Mouse (Mus musculus): Measurements from ENCODE around the gene Lpar5.
"Not testable (repeated sequence)": the region's sequence is repeated elsewhere in the genome, so short reads cannot be mapped to it uniquely, and the experiment has no call there.

The Lpar5 gene

DNA sequence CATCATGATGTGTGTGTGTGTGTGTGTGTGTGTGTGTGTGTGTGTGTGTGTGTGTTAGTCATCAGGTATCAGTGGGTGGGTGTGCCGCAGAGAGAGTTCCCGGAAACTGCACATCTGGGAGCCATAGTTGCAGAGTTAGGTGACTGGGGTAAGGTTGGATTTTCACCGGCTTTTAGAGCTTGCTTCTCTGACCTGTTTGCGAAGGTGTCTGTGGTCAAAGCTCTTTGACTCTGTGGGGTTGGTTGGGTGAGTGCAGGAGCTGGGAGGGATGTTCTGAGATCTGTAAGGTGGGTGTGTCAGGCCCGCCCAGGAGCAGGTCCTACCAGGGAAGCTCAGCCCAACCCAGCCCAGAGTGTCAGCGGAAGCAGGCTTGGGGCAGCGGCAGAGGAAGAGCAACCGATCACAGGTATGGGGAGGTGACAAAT lies at the start of gene Lpar5:
Gene Lpar5, plus strand, starts transcription at position 350 of the 425 bp plus-strand sequence.
- no peak for DNase-seq (ENCODE audit: low spot score)

DNA sequence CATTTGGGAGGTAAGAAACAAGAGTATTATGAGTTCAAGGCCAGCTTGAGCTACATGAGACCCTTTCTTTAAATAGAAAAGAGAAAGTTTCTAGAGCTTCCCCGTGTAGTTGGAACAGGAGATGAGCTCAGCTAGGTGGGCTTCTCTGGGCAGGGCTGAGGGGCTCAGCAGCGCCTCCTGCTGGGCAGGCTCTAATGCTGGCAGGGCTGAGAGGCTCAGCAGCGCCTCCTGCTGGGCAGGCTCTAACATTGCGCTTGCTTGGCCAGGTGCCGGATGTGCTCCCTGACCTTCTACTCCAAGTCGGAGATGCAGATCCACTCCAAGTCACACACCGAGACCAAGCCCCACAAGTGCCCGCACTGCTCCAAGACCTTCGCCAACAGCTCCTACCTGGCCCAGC lies 37.2 kb upstream of the Lpar5 start:
- peak; percentile 69 for DNase-seq (ENCODE audit: low spot score)

DNA sequence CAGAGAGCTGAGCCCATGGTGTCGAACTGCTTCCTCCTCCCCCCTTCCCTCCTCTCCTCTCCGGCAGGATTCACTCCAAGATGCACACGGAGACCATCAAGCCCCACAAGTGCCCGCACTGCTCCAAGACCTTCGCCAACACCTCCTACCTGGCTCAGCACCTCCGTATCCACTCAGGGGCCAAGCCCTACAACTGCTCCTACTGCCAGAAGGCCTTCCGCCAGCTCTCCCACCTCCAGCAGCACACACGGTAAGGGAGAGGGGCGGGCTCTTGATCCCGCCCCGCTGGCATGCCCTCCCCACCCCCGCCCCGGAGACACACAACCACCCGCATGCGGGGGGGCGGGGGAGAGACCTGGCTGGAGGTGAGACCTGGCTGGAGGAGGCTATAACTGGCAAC lies 36.1 kb upstream of the Lpar5 start:
- no peak for DNase-seq (ENCODE audit: low spot score)

DNA sequence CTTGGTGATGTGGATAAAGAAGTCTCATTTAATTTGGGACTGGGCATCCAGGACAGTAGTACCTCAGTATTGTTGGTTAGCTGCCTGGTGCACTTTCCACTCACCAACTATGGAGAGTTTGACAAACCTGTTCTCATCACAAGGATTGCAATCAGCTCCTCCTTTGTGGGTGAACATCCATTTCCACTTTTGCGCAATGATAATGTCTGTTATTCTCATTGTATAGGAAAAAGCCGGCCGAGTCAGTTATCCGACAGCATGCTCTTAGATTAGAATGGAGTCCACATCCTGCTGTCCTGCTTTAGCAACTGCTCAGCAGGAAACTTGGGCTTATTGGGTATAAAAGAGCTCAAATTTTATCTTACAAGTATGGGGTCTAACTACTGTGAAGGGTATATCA lies 29.1 kb upstream of the Lpar5 start:
- no peak for DNase-seq (ENCODE audit: low spot score)

DNA sequence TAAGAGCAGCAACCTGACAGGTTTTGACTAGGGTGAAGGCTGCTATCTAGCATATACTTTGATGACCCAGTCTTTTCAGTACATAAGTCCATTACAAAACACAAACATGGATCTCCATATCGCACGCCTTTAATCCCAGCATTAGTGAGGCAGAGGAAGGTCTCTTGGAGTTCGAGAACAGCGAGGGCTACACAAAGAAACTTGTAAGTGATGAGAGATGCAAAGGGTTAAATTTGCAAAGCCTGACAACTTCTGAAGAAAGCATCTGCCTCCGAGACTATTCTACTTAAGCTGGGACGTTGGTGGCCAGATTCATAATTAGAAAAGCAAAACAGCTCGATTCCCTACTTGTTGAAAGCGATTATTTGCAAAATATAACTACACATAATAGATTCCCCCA lies 28.6 kb upstream of the Lpar5 start:
- DNase-seq (ENCODE audit: low spot score) = no peak

DNA sequence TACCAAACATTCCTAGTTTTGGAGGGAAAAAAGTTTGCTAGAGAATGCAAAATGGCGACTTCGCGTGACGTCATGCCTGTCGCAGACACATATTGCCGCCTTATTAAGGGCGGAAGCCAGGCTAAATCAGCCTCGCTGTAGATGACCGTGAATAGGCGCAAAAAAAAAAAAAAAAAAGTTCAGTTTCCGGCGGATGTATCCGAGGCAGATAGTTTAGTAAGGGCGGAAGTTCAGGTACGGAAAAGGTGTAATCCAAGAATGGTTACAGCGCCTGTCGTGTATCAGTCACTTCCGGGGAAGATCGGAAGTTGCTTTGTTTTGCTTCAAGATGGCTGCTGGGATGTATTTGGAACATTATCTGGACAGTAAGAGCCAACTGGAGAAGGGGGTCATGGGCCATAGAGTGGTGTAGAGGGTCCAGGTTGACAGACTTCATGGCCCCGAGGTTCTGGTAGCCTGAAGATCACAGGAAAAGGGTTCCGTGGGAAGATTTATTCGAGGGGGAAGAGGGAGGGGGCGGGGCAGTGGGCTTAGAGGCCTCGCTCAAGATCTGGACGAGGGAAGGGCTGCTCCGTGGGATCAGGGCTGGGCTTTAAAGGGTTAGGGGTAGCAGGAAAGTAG lies 28.1 kb upstream of the Lpar5 start, which contains the start of gene Ing4:
Gene Ing4, plus strand, starts transcription at position 228 of the 621 bp plus-strand sequence.
- peak; percentile 98 for DNase-seq (ENCODE audit: low spot score)

DNA sequence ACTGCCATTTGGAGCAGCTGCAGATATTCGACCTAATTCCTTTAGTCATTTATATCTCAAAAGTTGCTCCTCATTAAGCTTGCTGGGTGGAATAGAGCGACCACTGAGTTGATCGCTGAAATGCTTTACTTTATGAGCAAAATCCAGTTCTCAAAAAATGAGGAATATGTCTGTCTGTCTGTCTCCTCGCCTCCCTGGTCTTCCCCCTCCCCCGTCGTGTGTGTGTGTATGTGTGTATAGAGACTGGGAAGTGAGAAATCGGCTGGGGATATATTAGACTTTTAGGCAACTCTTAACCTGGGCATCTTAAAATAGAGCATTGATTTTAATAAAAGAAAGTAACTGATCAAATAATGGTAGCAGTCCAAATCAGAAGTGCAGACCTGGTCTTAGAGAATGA lies 27.5 kb upstream of the Lpar5 start:
- peak; percentile 22 for DNase-seq (ENCODE audit: low spot score)

DNA sequence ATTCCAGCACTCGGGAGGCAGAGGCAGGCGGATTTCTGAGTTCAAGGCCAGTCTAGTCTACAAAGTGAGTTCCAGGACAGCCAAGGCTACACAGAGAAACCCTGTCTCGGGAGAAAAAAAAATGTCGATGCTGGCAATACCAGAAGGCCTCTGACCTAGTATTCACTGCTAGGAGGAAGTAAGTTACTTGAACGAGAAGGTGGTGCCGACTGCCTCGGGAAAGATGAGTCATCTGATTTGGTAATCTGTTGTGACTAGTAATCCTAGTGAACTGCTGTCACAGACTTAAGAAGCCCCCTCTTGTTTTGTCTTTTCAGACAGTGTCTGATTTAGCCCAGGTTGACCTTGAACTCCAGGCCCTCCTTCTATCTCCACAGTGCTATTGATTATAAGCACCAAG lies 26.7 kb upstream of the Lpar5 start:
- no peak for DNase-seq (ENCODE audit: low spot score)

DNA sequence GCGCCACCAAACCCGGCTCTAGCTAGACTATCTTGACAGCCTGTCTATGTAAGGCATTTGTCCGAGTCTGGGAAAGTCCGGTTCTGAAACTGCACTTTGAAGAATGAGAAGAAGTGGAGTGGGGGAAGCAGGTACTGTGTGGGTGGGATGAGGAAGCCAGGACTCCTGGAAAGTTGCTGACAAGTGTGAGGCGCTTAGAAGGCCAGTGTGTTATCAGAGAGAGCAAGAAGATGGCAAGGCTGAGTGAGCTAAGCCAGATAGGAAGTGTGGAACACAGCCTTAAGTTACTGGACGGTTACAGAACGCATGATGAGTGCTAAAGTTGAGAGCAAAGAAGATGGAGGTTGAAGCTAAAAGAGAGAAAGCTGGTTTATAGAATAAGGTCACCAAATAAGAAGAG lies 25.6 kb upstream of the Lpar5 start:
- DNase-seq (ENCODE audit: low spot score) = no peak

DNA sequence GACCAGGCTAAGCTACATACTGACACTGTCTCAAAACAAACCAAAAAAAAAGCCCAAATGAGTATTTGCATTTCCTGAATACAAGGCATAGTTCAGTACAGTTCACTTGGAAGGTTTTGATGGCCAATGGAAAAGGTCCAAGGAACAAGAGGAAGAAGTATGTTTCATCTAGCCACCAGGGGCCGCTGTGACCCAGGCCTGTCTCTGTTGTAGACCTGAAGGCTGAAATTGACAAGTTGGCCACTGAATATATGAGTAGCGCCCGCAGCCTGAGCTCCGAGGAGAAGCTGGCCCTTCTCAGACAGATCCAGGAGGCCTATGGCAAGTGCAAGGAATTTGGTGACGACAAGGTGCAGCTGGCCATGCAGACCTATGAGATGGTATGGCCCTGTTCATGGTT lies 21.0 kb upstream of the Lpar5 start:
- peak; percentile 87 for DNase-seq (ENCODE audit: low spot score)

DNA sequence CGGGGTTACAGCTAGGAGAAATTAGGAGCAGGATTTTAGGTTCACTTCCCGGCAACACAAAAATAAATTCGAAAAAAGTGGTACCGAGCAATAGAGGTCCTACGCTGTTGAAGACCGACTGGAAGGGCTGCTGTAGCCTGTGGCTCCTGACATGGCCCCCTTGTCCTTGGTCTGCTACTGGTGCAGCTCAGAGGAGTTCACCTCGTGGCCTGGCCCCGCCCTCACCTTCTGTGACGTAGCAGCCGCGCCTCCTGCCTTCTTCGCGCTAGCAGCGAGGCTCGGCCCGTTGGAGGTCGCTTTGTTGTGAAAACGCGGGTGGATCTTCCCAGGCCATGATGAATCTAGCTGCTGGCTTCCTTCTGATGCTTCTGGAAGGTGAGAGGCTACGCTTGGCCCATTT lies 18.0 kb upstream of the Lpar5 start, which contains the start of gene Acrbp:
Gene Acrbp, plus strand, starts transcription at position 12 of the 400 bp plus-strand sequence.
- DNase-seq (ENCODE audit: low spot score) = no peak

DNA sequence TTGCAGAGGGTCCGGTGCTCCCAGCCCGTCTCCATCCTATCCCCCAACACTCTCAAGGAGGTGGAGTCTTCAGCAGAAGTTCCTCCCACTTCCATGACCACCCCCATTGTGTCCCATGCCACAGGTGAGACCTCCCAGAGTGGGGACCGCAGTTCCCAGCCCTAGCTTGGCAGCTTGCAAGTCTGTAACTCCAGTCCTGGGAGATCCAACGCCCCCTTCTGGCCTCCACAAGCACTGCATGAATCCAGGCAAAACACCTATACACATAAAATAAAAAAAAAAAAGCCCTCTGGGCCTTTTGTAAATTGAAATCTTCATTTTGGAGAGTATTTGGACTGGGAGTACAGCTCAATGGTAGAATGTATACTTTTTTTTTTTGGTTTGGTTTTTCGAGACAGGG lies 16.5 kb upstream of the Lpar5 start:
- DNase-seq (ENCODE audit: low spot score) = no peak

DNA sequence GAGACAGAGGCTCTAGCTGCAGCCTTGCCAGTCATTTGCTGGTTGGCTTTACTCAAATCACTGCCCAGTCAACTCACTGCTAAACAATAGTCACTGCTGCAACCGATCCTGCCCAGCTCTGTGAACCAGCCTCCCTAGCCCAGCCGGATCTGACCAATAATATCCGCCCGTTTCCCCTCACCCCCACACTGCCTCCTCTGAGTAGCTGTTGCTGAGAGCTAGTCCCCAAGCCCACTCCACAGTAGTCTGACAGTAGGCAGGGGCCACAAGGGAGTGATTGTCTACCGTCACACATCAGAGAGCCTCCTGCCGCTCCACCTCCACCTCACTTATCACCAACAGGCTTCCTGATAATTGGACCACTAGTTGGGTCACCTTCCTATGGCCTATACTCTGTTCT lies 6.2 kb upstream of the Lpar5 start:
- no peak for DNase-seq (ENCODE audit: low spot score)

DNA sequence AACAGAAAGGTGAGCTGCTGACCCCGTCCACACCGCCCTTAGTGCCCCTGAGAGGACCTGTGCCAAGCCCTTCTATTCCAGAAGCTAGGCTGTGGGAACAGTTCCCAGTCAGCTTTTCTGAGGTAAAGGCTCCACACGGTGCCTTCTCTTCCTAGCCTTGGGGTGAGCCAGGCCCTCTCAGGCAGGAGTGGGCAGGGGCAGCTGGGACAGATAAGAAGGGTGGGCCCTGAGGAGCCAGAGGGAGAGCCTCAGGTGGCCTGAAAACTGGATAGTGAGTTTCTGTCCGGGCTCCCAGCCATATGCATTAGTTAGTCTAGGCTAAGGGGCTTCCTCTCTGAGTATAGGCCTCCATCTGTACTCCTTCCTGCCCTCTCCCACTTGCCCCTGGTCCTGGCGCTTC lies 5.2 kb upstream of the Lpar5 start:
- DNase-seq (ENCODE audit: low spot score) = no peak

DNA sequence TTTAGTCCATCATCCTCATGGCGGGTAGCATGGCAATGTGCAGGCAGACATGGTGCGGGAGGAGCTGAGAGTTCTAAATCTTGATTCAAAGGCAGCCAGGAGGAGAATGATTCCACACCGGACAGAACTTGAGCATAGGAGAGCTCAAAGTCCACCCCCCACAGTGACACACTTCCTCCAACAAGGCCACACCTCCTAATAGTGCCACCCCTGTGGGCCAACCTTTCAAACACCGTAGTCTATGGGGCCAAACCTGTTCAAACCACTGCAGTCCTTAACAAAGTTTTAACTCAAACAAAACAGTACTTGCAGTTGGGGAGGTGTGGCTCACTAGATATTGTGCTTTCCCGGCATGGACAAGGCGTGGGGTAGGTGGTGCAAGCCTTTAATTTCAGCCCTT lies 3.8 kb upstream of the Lpar5 start:
- DNase-seq (ENCODE audit: low spot score) = no peak

DNA sequence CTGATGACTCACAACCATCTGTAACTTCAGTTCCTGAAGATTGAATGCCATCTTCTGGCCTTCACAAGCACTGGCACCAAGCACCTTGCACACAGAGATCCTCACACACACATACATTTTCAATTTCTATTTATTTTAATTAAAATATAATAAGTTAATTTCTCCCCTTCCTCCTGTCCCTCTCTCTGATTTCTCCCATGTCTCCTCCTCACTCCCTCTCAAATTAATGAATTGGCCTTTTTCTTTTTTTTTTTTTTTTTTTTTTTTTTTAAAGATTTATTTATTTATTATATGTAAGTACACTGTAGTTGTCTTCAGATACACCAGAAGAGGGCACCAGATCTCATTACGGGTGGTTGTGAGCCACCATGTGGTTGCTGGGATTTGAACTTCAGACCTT lies 2.5 kb upstream of the Lpar5 start:
- not testable (repeated sequence) for DNase-seq (ENCODE audit: low spot score)

DNA sequence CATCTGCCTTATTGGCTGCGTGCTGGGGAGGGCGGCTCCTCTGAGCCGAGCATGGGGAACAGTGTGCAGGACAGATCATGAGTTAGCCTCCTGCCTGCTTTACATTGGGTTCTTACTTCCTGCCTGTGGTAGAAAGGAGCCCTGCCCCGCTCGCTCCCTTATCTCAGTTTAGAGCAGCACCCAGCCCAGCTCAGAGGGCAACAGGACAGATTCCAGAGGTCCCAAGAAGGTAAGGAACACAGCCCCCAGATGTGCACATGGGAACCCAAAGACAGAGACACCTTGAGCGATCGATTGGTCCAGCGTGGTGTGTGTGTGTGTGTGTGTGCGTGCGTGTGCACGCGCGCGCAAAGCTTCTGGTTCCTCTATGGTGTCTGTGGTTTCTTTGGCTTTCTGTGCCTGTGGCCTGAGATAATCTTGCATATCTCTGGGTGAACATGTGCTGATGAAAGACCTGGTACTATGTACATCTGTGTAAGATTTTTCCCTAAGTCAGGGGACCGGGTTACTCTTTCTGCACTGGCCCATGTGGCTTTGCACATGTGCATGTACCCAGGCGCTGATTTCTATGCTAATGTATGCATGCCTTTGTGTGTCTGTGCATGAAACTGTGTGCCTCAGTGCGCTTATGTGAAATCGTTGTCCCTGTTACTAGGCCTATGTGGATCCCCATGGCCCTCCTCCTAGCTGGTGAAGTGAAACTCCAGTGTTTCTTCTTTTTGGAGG lies 3.6 kb downstream of the Lpar5 start:
- DNase-seq (ENCODE audit: low spot score) = no peak

DNA sequence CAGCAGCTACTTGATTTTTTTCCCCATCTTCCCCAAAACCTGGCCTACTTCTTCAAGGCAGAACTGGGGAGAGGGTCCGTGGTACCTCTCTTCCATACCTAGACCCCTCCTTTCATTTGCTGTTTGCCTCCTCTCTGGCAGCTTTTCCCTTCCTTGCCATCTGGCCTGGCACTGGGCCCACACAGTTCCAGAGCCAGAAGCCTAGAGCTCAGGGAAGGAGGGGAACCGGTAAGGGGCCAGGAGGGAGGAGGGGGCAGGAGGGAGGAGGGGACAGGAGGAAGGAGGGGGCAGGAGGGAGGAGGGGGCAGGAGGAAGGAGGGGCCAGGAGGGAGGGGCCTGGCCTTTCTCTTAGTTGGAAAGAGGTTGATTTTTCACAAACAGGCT lies 4.2 kb downstream of the Lpar5 start:
- DNase-seq (ENCODE audit: low spot score) = no peak

DNA sequence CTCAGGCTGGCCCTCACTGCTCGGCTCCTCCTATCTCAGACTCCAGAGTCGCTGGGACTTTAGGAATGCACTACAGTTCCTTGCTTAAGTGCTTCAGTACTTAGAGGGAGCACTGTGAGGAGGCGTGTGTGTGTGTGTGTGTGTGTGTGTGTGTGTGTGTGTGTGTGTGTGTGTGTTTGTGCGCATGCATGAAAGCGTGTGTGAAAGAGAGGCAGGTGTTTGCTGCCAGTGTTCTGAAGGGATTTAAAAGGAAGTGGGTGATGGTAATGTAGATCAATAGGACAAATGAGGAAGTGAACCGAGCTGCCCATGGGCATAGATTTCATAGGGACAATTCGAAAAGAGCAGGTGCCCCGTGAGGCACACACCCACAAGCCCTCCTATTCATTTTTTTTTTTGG lies 6.1 kb downstream of the Lpar5 start:
- DNase-seq (ENCODE audit: low spot score) = no peak

DNA sequence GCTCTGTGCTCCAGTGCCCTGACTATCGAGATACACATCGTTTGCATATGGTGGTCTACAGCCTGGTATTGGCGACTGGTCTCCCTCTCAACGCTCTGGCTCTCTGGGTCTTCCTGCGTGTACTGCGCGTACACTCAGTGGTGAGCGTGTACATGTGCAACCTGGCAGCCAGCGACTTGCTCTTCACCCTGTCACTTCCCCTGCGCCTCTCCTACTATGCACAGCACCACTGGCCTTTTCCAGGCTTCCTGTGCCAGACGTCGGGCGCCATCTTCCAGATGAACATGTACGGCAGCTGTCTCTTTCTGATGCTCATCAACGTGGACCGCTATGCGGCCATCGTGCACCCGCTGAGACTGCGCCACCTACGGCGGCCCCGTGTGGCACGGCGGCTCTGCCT lies 13.7 kb downstream of the Lpar5 start:
- no peak for DNase-seq (ENCODE audit: low spot score)

DNA sequence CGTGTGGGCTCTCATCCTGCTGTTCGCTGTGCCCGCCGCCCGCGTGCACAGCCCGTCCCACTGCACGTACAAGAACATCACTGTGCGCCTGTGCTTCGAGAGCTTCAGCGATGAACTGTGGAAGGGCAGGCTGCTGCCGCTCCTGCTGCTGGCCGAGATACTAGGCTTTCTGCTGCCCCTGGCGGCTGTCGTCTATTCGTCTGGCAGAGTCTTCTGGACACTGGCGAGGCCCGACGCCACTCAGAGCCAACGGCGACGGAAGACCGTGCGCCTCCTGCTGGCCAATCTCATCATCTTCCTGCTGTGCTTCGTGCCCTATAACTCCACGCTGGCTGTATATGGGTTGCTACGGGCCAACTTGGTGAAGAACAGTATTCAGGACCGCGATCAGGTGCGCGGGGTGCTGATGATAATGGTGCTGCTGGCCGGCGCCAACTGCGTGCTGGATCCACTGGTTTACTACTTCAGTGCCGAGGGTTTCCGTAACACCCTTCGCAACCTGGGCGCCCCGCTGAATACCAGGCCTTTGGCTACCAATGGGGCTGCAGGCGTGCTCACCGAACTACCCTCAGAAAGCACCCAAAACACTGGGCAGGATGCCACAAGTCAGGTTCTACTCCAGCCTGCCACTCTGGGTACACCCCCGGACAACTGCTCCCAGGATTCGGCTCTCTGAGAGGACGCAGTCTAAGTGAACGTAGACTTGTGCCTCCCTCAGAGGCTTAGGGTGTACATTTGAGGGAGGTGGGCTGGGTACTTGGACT lies 14.3 kb downstream of the Lpar5 start:
- DNase-seq (ENCODE audit: low spot score) = peak; percentile 98

DNA sequence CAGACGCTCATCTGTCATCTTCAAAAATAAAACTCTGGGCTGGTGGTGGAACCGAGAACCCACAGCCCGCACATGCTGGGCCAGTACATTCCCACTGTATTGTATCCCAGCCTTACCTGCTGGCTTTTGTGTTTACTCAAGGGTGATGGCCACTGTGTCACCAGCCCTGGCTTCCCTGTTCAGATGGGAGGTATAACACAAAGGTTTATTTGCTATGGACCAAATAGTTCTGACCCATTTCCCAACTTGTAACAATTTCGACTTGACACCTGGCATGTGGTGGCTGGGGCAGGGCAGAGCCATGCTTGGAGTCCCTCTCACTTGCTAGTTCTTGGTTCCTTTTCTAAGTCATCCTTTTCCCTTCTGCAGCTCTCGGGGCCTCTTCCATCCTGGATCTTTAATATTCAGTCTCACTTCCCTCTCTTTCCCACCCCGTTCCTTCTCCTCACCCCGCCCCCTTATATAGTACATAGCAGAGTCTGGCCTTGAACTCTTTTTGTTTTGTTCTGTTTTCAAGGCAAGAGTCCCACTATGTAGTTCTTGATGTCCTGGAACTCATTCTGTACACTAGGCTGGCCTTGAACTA lies 15.2 kb downstream of the Lpar5 start:
- DNase-seq (ENCODE audit: low spot score) = no peak

DNA sequence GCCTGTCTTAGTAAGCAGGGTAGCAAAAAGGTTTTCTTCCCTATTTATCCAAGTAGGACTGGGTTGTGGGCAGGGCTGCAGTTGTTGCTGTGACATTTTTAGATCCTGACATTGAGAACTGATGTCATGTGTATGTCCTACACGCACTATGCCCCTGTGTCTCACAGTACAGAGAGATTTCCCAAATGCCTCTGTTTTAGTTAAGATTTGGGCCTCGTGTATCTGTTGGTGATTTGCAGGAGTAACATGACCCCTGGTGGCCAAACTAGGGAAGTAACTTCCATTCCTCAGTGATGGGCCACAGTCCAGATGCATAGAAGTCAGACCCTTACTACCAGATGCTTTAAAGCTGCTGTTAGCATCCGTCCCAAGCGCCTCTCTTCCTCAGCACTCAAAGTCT lies 16.7 kb downstream of the Lpar5 start:
- peak; percentile 89 for DNase-seq (ENCODE audit: low spot score)
